Mouse (Mus musculus) layer of hippocampus, adult 11-12 months (tissue): ENCODE data around the gene Lmf1.

Experiments
- DNase-seq: peaks from one replicate; pipeline ENCODE4 v3.0.0; 2022; ENCODE audit warnings: low spot score

Gene Lmf1

DNA sequence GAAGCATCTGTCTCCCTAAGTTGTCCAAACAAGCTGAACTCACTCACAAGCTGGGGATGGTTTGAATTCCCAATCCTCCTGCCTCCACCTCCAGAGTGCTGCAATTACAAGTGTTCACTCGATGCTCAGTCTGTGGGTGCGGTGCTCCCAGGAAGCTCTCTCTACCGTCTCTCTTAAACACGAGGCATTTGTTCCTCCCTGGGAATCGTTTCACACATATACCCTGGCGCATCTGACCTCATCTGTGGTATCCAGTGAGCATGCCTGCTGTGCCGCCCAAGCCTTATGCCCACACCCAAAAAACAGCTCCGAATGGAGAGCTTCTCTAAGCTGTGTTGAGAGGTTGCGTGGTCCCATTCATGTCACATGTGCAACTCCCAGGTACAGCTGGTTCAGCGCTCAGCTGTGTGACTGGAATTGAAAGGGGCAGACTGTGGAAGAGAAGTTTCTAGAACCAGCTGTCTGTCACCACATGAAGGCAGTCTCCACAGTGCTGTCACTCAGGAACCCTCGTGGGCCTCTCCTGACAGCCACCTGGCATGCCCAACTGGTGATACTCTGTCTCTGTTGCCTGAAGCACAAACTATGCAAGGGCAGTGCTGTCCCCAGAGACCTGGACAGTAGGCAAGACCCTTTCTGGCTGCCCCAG is 29.4 kb downstream of the Lmf1 start:
- DNase-seq: no peak

DNA sequence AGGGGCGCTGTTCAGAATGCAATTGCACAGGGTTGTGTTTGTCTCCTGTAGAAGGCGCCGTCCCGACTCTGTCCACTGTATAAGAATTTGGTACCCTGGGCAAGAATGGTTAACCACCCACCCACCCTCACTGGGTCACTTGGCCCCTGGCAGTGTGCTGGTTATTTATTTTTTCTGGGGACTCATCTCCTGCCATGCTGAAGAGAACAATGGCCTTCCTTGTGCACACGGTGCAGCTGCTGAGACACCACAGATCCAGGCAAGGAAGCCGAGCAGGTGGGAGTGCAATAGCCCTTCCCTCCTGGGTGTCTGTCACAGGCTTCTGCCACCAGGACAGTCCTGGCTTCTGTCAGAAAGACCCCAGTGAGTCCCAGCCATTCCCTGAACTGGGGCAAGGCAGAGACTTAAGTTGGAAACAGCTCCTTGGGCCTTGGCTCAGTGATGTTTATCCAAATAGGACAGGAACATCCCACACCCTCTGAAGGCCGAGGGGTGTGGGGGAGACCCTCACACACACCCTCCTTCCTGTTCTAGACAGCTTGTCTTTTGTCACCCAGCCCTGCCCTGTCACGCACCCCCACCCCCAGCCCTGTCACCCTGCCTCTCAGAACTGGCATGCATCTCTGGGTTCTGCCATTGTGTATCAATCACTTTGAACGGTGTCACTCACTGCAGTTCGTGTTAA is 30.1 kb downstream of the Lmf1 start:
- no peak for DNase-seq

DNA sequence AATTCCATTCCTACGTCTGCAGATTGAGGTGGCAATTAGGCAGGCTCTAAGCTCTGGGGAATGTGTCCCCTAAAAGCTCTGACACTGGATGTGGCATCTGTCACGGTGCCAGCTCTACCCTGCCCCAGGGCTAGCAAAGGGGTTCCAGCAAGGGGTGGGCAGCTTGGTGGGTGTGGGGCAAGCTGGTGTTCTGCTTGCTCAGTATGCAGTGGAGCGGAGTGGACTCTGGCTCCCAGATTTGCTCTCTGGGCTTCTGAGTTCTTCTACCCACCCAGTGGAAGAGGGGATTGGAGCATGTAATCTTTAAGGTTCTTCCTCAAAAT is 30.6 kb downstream of the Lmf1 start:
- no peak for DNase-seq

DNA sequence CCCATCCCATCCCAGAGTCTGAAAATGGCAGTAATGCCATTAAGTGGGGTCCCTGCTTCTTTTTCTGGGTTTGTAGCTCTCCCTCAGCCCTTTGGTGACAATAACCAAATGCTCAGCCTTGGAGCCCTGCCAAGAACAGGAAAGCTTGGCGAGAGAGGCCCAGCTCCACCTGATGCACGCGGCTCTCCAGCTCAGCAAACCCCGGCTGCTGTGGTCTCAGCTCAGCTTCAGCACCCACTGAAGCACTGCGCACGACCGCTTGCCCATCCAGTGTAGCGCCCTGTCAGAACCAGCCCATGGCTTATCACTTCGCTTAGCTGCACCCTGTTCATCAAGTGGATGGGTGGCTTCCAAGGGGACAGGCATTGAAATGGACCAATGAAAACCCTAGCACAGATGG is 31.3 kb downstream of the Lmf1 start:
- DNase-seq: peak; percentile 54

DNA sequence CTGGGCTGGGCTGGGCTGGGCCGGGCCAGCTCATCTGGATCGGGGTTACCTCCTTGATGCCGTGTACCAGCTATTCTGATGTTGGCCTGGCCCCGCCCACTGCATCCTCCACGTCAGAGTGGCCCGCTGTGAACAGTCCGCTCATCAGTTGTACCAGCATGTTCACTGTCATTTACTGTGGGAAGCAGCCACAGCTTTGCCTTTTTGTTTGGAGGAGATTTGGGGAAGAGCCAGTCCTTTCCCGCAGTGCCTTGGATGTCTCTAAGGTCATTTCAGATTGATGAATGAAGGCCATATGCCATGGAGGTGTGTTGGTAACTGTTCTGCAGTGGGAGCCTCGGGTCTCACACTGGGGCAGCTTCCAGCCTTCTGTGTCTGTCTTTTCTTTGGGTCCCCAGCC is 33.7 kb downstream of the Lmf1 start:
- DNase-seq: no peak

DNA sequence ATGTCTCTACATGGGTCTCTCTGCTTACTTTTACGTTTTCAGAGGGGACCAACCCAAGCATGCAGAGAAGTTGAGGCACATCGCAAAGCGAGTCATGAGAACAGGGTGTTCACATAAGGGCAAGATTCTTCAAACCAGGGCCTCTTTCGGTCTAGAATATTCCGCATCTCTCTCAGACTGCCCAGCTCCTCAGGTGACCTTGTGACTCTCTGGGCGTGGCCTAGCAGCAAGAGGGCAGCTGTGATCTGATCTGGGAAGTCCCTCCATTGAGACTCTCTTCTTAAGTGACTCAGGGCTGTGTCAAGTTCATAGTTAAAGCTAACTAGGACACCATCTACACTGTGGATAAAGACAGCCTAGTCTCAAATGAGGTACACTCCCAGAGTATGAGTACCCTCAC is 34.4 kb downstream of the Lmf1 start:
- no peak for DNase-seq

DNA sequence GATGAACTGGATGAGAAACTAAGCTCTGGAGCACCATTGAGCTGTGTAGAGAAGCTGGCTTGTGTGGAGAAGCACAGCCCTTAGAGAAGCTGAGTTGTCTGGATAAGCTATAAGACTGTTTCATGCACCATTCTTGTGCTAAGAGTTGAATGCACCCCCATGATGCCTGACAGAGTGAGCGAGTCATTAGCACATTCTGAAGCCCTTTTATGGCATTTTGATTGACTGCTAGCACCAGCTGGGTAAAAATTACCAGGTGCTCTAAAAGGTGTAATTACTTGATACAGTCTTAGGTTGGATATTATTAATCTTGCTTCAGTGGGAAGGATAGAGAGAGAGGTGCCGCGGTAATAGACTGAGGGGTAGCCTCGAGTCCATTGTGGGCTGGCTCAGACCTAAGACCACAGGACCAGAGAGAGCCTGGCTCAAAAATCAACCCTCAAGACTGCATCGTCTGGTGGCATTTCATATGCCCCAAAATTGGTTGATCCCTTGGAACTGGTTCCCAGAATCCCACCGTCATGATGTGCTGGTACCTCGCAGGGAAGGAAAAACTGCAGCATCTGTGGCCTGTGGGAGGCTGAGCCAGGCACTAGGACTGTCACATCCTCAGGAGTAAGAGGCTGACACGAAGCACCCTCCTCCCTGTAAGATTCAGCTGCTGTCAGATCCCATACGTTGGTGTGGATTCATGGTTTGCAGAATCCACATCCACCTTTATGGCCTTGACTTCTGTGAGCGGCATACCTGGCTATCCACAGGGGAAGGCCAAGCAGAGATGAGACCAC is 36.0 kb downstream of the Lmf1 start:
- DNase-seq: no peak

DNA sequence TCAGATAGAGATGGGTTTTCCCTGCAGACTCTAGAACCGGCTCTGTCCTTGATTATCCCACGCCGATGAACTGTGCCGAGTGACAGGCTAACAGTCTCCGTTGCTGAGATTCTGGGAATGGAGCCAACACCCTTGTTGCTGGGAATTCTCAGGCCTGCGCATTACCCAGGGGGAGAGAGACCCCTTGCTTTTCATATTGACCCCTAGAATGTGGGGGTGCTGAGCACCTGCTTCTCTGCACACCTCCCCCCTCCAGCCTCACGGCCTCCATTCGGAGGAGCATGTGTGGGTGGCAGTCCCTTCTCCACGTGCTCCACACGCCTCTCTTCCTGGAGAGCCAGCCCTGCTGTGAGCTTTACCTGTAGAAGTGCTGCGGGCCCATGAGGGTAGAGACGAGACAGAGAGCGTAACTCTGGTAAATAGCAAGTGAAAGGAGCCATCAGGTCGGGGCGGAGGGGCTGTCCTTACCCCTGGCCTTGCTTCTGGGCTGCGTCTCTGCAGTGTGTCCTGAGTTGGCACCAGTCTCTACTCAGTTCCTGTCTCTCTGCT is 39.7 kb downstream of the Lmf1 start:
- peak; percentile 66 for DNase-seq

DNA sequence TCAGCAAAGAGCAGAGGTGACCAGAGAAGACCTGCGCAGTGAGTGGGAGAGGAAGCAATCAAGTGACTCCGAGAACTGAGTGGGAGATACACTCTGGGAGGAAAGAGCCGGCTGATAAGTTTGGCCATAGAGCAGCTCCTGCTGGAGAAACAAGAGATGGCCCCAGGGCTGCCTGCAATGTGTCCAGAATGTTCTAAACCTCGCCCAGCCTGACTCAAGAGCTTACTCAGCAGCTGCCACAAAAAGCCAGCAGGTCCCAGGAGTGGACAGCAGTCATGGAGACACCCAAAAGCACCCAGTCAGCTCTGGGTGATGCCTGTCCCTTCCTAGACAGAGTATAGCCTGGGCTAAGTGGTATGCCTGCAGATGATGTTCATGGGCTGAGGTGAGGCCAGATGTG is 44.6 kb downstream of the Lmf1 start:
- DNase-seq: no peak

DNA sequence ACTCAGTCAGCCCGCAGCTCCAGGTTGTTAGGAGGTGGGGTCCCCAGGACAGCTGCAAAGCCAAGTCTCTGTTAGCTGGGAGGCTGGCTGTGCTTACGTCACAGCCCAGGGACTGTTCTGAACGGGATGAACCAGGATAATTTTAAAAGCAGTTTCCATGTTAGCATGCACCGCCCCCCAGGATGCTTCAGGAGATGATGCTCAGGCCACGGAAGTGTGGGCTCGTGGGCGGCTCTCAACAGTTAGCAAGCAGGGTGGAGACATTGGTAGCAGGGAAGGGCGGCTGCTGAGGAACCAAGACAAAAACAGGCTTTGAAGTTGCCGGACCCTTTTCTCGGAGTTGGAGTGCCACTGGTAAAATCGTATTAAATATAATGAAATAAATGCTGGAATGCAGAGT is 45.0 kb downstream of the Lmf1 start:
- DNase-seq: peak; percentile 80

DNA sequence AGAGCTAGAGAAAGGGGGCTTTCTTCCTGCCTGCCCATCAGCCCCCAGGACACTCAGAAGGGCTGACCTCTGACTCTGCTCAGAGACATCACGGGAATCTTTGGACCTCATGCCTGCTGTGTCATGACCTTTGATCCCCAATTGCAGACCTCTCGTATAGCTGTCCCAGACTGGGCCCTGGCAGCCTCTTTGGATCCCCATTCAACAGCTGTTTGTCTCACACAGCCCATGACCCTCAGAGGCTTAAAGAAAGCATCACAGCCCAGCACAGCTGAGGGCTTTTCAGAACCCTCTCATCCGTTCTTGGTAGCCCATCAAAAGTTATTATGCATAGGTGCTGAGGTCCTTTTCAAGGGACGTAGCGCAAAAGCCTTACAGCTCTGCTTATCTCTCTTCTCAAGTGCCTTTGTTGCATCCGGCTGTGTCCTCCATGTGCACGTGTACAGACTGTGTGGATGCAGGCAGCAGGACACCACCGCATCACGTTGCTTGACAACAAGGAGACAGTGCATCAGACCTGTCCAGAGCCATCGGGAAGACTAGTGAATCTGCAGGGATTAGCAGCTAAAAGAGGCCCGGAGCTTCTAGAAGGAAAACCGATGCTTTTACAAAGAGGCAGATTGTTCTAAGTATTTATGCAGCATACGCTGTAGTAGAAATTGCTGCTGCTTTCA is 45.7 kb downstream of the Lmf1 start:
- DNase-seq: no peak

DNA sequence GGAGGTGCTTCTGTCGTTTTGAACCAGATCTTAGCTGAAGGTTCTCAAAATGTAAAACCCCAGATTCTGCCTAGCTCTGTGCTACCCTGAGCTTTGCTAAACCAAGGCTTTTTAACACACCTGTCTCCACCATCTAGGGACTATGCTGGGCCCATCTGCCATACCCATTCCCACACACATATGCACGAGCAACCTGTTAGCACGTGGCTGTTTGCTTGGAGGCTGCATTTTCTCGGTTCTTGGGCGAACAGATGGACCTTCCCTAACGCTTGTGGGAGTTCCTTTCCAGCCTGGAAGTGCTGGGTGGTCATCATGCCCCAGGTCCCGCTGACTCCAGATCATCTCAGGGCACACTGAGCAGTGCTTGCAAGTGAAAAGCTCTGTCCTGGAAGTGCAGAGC is 46.4 kb downstream of the Lmf1 start:
- peak; percentile 74 for DNase-seq

DNA sequence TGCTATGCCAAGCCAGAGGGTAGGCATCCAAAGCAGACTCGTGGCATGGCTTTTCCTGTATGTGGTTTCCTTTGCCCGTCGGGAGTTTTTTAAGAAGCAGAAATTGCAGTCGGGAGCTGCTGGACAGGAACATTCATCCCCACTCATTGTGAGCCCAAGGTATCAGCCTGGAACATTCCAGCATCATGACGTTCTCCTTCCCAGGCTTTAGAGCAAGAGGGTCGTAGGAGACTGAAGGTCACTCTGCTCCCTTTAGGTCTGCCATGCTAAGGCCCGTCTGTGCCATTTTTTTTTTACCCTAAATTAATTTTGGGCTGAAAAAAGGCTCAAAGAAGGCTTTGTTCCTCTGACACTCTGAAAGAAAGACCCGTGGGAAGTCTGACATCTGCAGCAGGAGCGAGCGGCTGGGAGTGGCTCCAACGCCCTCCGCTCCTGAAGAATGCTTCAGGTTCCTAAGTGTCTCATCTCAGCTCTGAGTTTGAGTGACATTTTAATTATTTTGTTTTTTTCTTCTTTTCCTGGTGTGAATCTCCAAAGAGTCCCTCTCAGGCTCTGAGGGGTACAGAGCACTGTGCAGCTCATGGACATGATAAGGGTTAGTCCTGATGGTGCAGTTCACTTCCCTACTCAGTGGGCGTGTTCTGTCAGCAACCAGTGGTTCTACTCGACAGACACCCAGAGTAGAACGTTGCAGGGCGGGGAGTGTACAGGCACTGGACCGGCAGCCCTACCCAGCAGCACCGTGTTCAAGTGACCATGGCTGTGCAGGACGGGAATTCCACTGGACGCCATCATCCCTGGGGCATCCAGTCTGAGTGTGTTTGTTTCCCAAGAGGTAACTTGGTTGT is 47.5 kb downstream of the Lmf1 start:
- DNase-seq: no peak

DNA sequence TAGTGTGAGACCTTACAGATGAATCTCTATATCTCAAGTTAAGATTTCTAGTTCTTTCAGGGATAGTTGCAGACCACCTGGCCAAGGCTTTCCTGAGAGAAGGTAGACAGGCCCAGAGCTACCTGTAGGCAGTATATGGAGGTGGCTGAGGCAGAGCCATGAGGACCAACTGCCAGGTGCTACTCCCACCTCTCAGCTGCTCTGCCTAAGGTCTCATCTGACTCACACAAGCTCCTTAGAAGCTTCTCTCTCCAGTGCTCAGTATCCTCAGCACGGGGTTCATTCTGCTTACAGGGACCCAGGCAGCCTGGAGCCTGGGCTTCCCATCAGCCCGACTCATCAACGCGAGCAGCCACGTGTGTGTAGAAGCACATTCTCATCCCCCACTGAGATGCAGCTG is 51.4 kb downstream of the Lmf1 start:
- no peak for DNase-seq

DNA sequence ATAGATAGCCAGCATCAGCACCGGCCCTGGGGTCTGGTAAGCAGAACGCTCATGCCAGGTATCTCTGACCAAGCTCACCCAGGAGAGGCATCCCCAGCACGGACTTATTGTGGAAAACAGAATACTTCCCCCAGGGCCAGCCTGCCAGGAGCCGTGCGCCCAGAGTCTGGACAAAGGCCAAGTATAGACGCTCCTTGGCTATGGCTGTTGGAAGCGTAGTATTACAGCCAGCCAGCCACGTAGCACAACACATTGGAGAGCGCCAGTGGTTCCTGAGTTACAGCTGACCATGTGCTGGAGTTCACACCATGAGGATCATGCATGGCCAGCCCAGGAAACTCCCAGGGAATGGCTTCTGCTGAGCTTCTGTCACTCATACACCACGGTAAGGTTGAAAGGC is 55.2 kb downstream of the Lmf1 start:
- no peak for DNase-seq

DNA sequence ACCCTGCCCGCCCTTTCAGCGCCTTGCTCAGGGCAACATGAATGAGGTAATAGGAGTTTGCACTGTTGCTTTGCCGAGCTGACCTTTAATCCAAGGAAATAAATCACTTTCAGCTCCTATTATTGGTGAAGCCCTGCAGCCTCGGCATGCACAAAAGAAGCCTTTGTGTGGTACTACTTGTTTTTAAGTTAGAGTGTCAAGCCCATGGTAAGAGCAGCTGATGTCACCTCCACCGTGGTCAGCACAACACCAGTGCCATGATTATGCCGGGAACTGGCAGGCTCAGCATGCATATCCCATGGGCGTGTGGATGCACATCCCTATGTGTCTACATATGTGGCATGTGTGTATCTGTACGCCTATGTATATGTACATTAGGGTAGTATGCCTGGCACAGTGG is 56.5 kb downstream of the Lmf1 start:
- no peak for DNase-seq

DNA sequence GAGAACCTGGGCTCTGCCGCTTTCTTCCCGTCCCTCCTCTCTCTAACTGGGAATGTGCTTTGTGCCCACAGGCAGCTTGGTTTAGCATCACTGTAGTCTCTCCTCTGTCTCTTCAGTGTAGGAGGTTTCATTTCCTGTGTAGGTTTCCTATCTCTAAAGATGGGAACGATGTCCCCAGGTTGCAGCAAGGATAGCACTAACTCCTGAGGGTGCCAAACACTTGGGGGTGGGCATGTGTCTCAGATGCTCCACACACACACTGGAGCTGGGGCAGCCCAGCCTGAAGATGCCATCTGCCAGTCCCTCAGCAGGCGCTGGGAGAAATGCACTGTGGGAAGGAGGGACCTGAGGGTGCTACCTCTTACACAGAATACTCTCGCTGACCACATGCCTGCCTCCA is 56.9 kb downstream of the Lmf1 start:
- peak; percentile 58 for DNase-seq

DNA sequence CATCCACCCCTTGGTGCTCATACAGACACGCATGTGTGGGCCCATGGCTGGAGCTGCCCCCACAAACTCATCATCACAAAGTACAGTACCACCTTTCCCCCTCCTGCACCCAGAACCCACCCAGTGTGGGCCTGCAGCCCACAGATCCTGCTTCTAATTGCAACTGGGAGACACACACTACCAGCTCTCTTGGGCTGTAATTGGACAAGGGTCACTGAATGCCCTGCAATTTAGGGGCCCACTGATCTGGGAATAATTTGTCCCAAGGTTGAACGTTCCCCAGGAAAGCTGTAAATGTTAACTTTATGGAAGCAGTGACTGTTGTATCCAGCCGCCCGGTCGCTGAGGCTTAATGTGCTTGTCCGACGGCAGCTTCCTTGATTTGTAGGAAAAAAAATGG is 59.1 kb downstream of the Lmf1 start:
- DNase-seq: no peak

DNA sequence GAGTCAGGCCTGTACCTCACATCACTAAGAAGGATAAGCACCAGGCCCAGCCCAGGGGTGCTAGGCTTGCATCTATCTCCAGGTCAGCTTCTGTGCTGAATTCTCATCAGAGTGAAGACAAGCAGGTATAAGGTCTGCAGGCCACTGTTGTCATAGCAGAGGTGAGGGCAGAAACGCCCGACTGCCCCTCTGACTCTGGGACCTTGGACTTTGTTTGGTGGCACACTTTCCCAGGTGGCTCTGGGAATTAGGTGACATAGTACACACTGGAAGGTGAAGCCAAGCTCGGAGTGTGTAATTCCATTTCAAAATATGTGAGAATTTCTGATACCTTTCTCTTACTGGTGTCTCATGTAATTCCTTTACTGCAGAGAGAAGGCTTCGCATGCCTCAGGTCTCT is 59.6 kb downstream of the Lmf1 start:
- no peak for DNase-seq

DNA sequence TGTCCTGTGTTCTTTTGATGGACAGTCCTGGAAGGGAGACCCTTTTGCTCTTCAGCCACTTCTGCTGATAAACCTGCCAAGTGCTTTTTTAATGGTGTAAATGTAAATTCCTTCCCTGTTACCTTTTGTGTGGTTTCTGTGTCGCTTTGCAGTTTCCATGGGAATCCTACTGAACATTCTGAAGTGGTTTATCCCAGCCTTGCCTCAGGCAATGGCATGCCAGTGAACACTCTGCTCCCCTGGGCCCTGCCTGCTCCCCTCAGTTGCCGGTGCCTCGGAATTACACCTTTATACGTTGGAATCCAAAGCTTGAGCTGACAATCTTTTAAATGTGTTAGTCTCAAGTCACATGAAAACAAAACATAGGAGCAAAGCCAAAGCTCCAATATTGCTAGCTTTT is 62.1 kb downstream of the Lmf1 start:
- no peak for DNase-seq

DNA sequence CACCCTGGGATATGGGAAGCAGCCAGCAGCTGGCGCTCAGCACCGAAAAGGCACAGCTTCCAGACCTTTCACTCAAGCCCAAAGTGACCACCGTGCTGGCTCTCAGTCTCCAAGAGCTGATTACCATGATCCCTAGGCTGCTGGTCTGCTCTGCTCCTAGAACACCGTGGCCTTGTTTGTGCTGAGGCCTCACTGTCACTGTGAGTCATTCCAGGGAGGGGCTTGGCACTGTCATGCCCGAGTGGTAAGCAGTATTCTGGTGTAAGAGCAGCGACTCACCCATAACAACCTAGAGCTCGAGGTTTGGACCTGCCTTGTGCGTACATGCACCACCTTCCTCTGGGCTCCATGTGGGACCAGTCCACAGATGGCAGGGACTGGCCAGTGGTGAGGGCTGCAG is 63.1 kb downstream of the Lmf1 start:
- peak; percentile 59 for DNase-seq
